In genomic region chr11:62613657-62614365, GRCm38 (mm10) we compare ENCODE assay signal across 8 mouse cellular contexts. TPM values are rescaled to one million over a fixed set of nuclear protein-coding genes. Genes with fewer than 3 reads are reported as not detected.
A peak's percentile ranks its signal among the peaks of the same experiment; 100 is the strongest.
DNase-seq lines count a peak whose midpoint lies in the region; ATAC-seq and TF ChIP-seq lines count a peak whose summit lies in the region.

No protein-coding gene starts in this region.

- H3K27me3 ChIP-seq in C2C12 (ENCODE audit: control insufficient read depth, insufficient read depth, insufficient read length): no peaks in the 10 kb centered on the region
- no peaks in the 10 kb centered on the region for H3K27me3 ChIP-seq in heart, embryonic 12.5 days (replicated peaks)
- no peaks in the 10 kb centered on the region for H3K27me3 ChIP-seq in kidney, embryonic 16.5 days (ENCODE audit: insufficient read depth, low read length)

- H3K4me1 ChIP-seq in heart, embryonic 12.5 days (replicated peaks): peaks cover 14% of the 10 kb centered on the region
- H3K4me1 ChIP-seq in kidney, embryonic 16.5 days (ENCODE audit: insufficient read depth, low read length): peaks cover 12% of the 10 kb centered on the region

- DNase-seq in brain, adult 2 months (ENCODE audit: low read depth, low spot score): peak; percentile 97
- DNase-seq in liver: peak; percentile 88
- peak; percentile 79 to 84 for DNase-seq in spleen, postnatal 36 days (ENCODE audit: low spot score in 2 of 2)

- 21% methylated on average over 19 of the region's 19 CpGs for WGBS in heart, embryonic 12.5 days
- 15% methylated on average over 19 of the region's 19 CpGs for WGBS in kidney, embryonic 16.5 days

- peak overlapping the region; percentile 59 for H3K9ac ChIP-seq in heart, embryonic 12.5 days
- H3K9ac ChIP-seq in kidney, embryonic 16.5 days (replicated peaks; ENCODE audit: low read length): peak overlapping the region; percentile 62

- H3ac ChIP-seq in C2C12 (ENCODE audit: control insufficient read depth, insufficient read length, low read depth): no peak overlapping the region

- TF ChIP-seq CTCF in C2C12 (IDR thresholded peaks at IDR 0.05; ENCODE audit: control insufficient read depth, insufficient read depth, insufficient read length): peak; percentile 97

- no peaks in the 10 kb centered on the region for H3K79me2 ChIP-seq in C2C12 (ENCODE audit: control insufficient read depth, insufficient read depth)

- H3K4me3 ChIP-seq in C2C12 (ENCODE audit: insufficient read depth, poor library complexity, severe bottlenecking): no peak overlapping the region
- H3K4me3 ChIP-seq in heart, embryonic 12.5 days: no peak overlapping the region
- H3K4me3 ChIP-seq in kidney, embryonic 16.5 days (ENCODE audit: low read length): peak overlapping the region; percentile 24

- peak; percentile 92 for ATAC-seq in erythroblast, adult 5-6 weeks (replicated peaks; ENCODE audit: low FRiP score, poor library complexity, severe bottlenecking)
- peak; percentile 88 for ATAC-seq in heart, embryonic 12.5 days (ENCODE audit: insufficient number of reproducible peaks, low FRiP score)
- peak; percentile 95 for ATAC-seq in kidney, embryonic 16.5 days (ENCODE audit: low FRiP score, low TSS enrichment)
- ATAC-seq in monocyte, adult 5-6 weeks (replicated peaks; ENCODE audit: insufficient number of reproducible peaks, low FRiP score, low TSS enrichment, poor library complexity, severe bottlenecking): peak; percentile 90

- peaks cover 3% of the 10 kb centered on the region for H3K36me3 ChIP-seq in C2C12 (ENCODE audit: control insufficient read depth, insufficient read depth)
- H3K36me3 ChIP-seq in heart, embryonic 12.5 days: peaks cover 57% of the 10 kb centered on the region
- peaks cover 21% of the 10 kb centered on the region for H3K36me3 ChIP-seq in kidney, embryonic 16.5 days (ENCODE audit: insufficient read depth, low read length)

- no peaks in the 10 kb centered on the region for H3K9me3 ChIP-seq in heart, embryonic 12.5 days (replicated peaks)
- H3K9me3 ChIP-seq in kidney, embryonic 16.5 days (ENCODE audit: low read length): no peaks in the 10 kb centered on the region

- H3K4me2 ChIP-seq in heart, embryonic 12.5 days: peak overlapping the region; percentile 44
- peak overlapping the region; percentile 47 for H3K4me2 ChIP-seq in kidney, embryonic 16.5 days (replicated peaks; ENCODE audit: low read depth, low read length)

- peak overlapping the region; percentile 22; the same call in 1 of the 2 replicates for H3K27ac ChIP-seq in heart, embryonic 12.5 days (ENCODE audit: poor library complexity, severe bottlenecking)
- peak overlapping the region; percentile 61 for H3K27ac ChIP-seq in kidney, embryonic 16.5 days (ENCODE audit: low read length)

- no peaks in the 10 kb centered on the region for H3K79me3 ChIP-seq in C2C12 (ENCODE audit: low read depth)

TF ChIP-seq in C2C12, 6 proteins besides CTCF, POLR2A, EP300 and RAD21:
- TF ChIP-seq FOSL1 (IDR thresholded peaks at IDR 0.05; ENCODE audit: insufficient read depth, low read length, poor library complexity, severe bottlenecking) (no peak), MYOG (IDR thresholded peaks at IDR 0.05; ENCODE audit: control insufficient read depth, extremely low read depth, insufficient read length) (no peak), MAX (IDR thresholded peaks at IDR 0.05) (no peak), CEBPB (IDR thresholded peaks at IDR 0.05; ENCODE audit: low read depth) (no peak), MYOD1 (IDR thresholded peaks at IDR 0.05; ENCODE audit: control insufficient read depth, insufficient read length, low read depth) (no peak), USF1 (IDR thresholded peaks at IDR 0.05; ENCODE audit: low read depth) (no peak)

RNA-seq across cellular contexts. Expression of gene Lrrc75a, which starts 34.5 kb away (rescaled TPM):
- polyA plus RNA-seq in C2C12 (2012; fragmentation: generic; extraction: Trizol): 12.5 TPM
- total RNA-seq in erythroblast, adult 5-6 weeks (2015; ENCODE audit: low replicate concordance): not detected in 2 replicates
- 0.84 and 1.5 TPM in 2 replicates for total RNA-seq in erythroblast, adult 5-6 weeks (2017; ENCODE audit: low replicate concordance)
- 18.6 and 19.6 TPM in 2 replicates for polyA plus RNA-seq in heart, embryonic 12.5 days (2016; fragmentation: Nextera tagmentation; extraction: Ambion mirVana)
- 13.8 and 15.6 TPM in 2 replicates for polyA plus RNA-seq in kidney, embryonic 16.5 days (2015; fragmentation: Nextera tagmentation; extraction: Ambion mirVana)
- total RNA-seq in monocyte, adult 5-6 weeks (2017): 1.3 to 6.4 TPM (median 4.1 TPM) in 3 replicates

RNA-seq across cellular contexts. Expression of gene Mmgt2, which starts 34.7 kb away (rescaled TPM):
- polyA plus RNA-seq in C2C12 (2012; fragmentation: generic; extraction: Trizol): 29.1 TPM
- total RNA-seq in erythroblast, adult 5-6 weeks (2015; ENCODE audit: low replicate concordance): 1.3 and 1.5 TPM in 2 replicates
- total RNA-seq in erythroblast, adult 5-6 weeks (2017; ENCODE audit: low replicate concordance): 2.8 TPM in 1 of 2 replicates, not detected in the other
- polyA plus RNA-seq in heart, embryonic 12.5 days (2016; fragmentation: Nextera tagmentation; extraction: Ambion mirVana): 51.0 and 58.3 TPM in 2 replicates
- polyA plus RNA-seq in kidney, embryonic 16.5 days (2015; fragmentation: Nextera tagmentation; extraction: Ambion mirVana): 66.2 and 68.1 TPM in 2 replicates
- 11.6 to 45.4 TPM (median 31.4 TPM) in 3 replicates for total RNA-seq in monocyte, adult 5-6 weeks (2017)

RNA-seq across cellular contexts. Expression of gene Trpv2, which starts 39.5 kb away (rescaled TPM):
- polyA plus RNA-seq in C2C12 (2012; fragmentation: generic; extraction: Trizol): 12.8 TPM
- total RNA-seq in erythroblast, adult 5-6 weeks (2015; ENCODE audit: low replicate concordance): 2.3 and 4.2 TPM in 2 replicates
- total RNA-seq in erythroblast, adult 5-6 weeks (2017; ENCODE audit: low replicate concordance): 6.8 and 7.7 TPM in 2 replicates
- 4.3 and 4.6 TPM in 2 replicates for polyA plus RNA-seq in heart, embryonic 12.5 days (2016; fragmentation: Nextera tagmentation; extraction: Ambion mirVana)
- polyA plus RNA-seq in kidney, embryonic 16.5 days (2015; fragmentation: Nextera tagmentation; extraction: Ambion mirVana): 4.6 and 6.6 TPM in 2 replicates
- 33.3 to 61.4 TPM (median 38.2 TPM) in 3 replicates for total RNA-seq in monocyte, adult 5-6 weeks (2017)
